Mouse (Mus musculus): Measurements from ENCODE around the gene Pcgf1. TPM values are rescaled to one million over a fixed set of nuclear protein-coding genes. Genes with fewer than 3 reads are reported as not detected.

Pcgf1 gene
- polyA plus RNA-seq, 1 experiment from 2014 or later: 52.3 TPM

DNA sequence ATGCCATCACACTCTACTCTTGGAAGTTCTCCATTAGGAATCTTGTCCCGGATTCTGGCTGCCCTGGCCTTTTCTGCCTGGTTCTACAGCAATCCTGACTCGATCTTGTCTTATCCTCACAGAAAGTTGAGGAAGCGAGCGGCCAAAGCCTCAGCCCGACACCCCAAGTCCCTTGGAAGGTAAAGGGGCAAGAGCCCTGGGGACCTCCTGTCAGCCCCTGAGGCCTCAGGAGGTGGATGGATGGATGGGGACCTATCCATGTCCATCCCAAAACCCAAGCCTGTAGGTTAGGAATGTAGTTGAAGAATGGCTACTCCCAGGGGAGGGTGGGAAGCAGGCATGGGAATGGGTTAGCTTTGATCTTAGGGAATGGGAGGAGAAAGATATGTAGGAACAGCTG is 33.7 kb upstream of the Pcgf1 start:
- H3K27me3 ChIP-seq (replicated peaks): no peaks in the 10 kb centered on the region
- no peaks in the 10 kb centered on the region for H3K36me3 ChIP-seq
- WGBS: 89% methylated on average over 5 of the region's 5 CpGs
- H3K27ac ChIP-seq: no peak overlapping the region
- no peak for ATAC-seq (ENCODE audit: low FRiP score, low read depth)
- no peak overlapping the region for H3K4me2 ChIP-seq (replicated peaks)
- H3K9me3 ChIP-seq: no peaks in the 10 kb centered on the region
- no peak overlapping the region for H3K4me3 ChIP-seq
- H3K9ac ChIP-seq: no peak overlapping the region
- H3K4me1 ChIP-seq: no peaks in the 10 kb centered on the region

DNA sequence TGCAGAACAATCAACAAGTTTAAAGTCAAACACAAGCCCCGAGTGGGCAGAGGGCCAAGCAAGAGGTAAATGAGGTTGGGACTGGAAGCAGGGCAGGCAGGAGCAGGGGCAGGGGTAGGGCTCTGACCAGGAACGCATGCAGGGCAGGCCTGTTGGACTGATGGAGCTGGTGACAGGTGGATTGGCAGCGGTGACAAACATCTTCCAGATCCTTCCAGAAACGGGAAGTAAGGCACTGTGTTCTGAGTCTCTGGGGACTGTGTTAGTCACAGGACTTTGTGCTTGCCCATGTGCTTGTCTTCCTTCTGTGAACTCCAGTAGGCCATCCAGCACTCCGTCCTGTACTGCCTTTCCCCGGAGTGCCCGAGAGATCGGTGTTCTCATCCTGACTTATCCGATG is 32.9 kb upstream of the Pcgf1 start:
- no peaks in the 10 kb centered on the region for H3K36me3 ChIP-seq
- no peak overlapping the region for H3K4me2 ChIP-seq (replicated peaks)
- no peak overlapping the region for H3K27ac ChIP-seq
- WGBS: 75% methylated on average over 9 of the region's 9 CpGs
- no peak overlapping the region for H3K9ac ChIP-seq
- no peaks in the 10 kb centered on the region for H3K4me1 ChIP-seq
- H3K27me3 ChIP-seq (replicated peaks): no peaks in the 10 kb centered on the region
- no peak for ATAC-seq (ENCODE audit: low FRiP score, low read depth)
- no peak overlapping the region for H3K4me3 ChIP-seq
- no peaks in the 10 kb centered on the region for H3K9me3 ChIP-seq

DNA sequence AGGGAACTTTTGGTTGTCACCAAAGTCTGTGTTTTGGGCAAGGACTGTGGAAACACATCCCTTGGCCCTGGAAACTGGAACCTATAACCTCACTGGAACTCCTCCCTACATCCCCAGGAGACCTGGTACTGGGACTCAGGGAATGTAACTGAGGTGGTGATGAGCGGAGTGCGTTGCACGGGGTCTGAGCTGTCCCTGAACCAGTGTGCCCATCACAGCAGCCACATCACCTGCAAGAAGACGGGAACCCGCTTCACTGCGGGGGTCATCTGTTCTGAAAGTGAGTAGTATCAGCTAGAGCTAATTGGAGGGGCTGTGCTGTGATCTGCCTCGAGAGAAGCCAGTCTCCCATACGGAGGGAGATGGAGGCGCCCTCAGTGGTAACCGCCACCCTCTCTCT is 28.3 kb upstream of the Pcgf1 start:
- H3K4me1 ChIP-seq: peaks cover 11% of the 10 kb centered on the region
- no peak for ATAC-seq (ENCODE audit: low FRiP score, low read depth)
- peaks cover 14% of the 10 kb centered on the region for H3K36me3 ChIP-seq
- 72% methylated on average over 10 of the region's 10 CpGs for WGBS
- H3K4me2 ChIP-seq (replicated peaks): no peak overlapping the region
- no peaks in the 10 kb centered on the region for H3K9me3 ChIP-seq
- no peak overlapping the region for H3K4me3 ChIP-seq
- no peak overlapping the region for H3K27ac ChIP-seq
- H3K9ac ChIP-seq: no peak overlapping the region
- H3K27me3 ChIP-seq (replicated peaks): no peaks in the 10 kb centered on the region

DNA sequence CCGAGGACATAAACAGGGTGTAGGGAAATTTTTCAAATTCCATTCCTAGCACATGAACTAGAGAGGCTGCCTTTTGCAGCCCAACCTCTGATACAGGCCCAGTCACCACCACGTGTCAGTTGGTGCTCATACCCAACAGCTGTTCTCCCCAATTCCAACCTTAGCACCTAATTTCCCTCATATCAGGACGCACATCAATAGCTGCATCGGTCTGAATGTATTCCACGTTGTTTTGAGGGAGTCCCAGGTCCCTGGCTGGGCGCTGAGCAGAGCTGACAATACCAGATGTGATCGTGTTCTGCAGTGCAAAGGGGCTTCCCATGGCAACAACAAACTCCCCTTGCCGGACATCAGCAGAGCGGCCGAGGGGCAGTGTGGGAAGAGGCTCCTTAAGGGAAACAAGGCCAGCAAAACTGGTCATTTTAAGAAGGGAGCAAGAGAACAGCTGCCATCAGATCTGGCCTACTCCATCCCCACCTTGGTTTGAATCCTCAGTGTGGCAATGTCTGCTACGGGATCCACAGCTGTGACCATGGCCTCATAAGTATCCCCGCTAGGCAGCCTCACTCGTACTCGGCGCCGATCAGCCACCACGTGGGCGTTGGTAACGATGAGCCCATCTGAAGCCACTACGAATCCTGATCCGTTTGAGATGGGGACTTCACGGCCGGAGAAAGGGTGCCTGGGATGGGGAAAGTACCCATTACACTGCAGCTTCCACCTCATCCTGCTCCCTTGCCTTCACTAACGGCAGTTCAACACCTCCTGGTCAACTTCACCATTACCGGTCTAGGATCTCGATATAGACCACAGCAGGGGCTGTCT is 24.3 kb upstream of the Pcgf1 start:
- Histone ChIP-seq H3K4me3 (peak overlapping the region; percentile 95), H3K36me3 (peaks cover 32% of the 10 kb centered on the region), H3K4me1 (peaks cover 22% of the 10 kb centered on the region), H3K27me3 (replicated peaks) (no peaks in the 10 kb centered on the region), H3K9ac (peak overlapping the region; percentile 95), H3K9me3 (no peaks in the 10 kb centered on the region), H3K4me2 (replicated peaks) (peak overlapping the region; percentile 93), H3K27ac (no peak overlapping the region)
- peak; percentile 23 for ATAC-seq (ENCODE audit: low FRiP score, low read depth)
- WGBS: 3% methylated on average over 26 of the region's 26 CpGs

DNA sequence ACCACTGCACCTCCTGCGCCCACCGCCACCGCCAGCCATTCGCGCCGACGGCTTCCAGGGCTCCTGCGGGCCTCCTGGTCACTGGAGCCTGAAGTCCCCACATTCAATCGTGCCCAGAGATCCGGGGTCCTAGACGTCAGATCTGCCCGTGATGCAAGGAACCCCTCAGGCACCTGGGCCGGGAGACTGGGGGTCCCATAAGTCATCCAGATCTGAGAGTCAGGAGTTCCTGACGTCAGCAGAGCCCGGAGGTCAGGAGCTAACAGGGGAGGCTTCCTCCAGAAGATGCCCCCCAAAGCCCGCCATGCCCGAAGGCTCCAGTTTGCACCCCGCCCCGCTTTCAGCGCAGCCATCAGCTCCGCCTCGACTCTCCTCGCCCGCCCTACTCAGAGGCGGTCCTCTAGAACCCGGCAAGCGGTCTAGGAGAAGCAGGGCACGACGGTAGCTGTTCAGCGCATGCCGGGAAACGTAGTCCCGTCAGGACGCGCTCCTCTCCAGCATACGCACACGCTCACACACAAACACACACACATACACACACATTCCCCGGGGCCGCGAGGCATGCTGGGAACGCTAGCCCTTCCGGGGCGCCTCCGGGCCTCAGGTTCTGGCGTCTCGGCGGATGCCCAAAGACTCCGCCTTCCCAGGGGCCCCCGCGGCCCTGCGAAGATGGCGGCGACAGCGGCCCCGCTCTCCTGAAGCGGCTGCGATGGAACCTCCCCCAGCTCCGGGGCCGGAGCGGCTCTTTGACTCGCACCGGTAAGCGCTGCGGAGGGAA is 23.4 kb upstream of the Pcgf1 start, which contains the start of gene Aup1:
TSS of gene Aup1 (plus strand) at position 448 of the 778 bp plus-strand sequence.
- peak within 1 kb of the TSS; percentile 95 for H3K9ac ChIP-seq
- H3K4me3 ChIP-seq: peak within 1 kb of the TSS; percentile 95
- H3K9me3 ChIP-seq: no peaks in the 10 kb centered on the region
- H3K4me1 ChIP-seq: peaks cover 22% of the 10 kb centered on the region
- WGBS: under 1% methylated on average over 64 of the region's 64 CpGs
- H3K36me3 ChIP-seq: peaks cover 32% of the 10 kb centered on the region
- ATAC-seq (ENCODE audit: low FRiP score, low read depth): peak; percentile 96
- H3K27ac ChIP-seq: peak within 1 kb of the TSS; percentile 53; the same call in 1 of the 2 replicates
- H3K4me2 ChIP-seq (replicated peaks): peak within 1 kb of the TSS; percentile 93
- H3K27me3 ChIP-seq (replicated peaks): no peaks in the 10 kb centered on the region

DNA sequence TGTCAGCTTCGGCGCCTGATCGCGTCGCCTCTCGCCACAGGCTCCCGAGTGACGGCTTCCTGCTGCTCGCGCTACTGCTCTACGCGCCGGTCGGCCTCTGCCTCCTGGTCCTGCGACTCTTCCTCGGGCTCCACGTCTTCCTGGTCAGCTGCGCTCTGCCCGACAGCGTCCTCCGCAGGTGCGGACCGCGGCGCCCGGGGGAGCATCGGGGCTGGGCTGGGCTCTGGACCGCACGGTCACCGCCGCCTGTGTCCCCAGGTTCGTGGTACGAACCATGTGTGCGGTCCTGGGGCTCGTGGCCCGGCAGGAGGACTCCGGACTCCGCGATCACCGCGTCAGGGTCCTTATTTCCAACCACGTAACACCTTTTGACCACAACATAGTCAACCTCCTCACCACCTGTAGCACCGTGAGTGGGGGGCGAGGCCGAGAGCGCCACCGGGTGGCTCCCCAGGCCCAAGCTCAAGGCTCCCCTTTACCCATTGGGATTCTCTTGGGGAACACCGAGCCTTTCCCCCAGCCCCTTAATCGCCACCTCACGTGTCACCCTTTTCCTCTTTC is 22.7 kb upstream of the Pcgf1 start, which contains the start of gene Htra2:
TSS of gene Htra2 (minus strand) at position 403 of the 561 bp plus-strand sequence.
- peak; percentile 57 for ATAC-seq (ENCODE audit: low FRiP score, low read depth)
- H3K4me2 ChIP-seq (replicated peaks): peak within 1 kb of the TSS; percentile 93
- H3K9me3 ChIP-seq: no peaks in the 10 kb centered on the region
- peak within 1 kb of the TSS; percentile 95 for H3K9ac ChIP-seq
- under 1% methylated on average over 50 of the region's 50 CpGs for WGBS
- peaks cover 32% of the 10 kb centered on the region for H3K36me3 ChIP-seq
- H3K27ac ChIP-seq: peak within 1 kb of the TSS; percentile 53; the same call in 1 of the 2 replicates
- H3K27me3 ChIP-seq (replicated peaks): no peaks in the 10 kb centered on the region
- H3K4me1 ChIP-seq: peaks cover 22% of the 10 kb centered on the region
- peak within 1 kb of the TSS; percentile 95 for H3K4me3 ChIP-seq

DNA sequence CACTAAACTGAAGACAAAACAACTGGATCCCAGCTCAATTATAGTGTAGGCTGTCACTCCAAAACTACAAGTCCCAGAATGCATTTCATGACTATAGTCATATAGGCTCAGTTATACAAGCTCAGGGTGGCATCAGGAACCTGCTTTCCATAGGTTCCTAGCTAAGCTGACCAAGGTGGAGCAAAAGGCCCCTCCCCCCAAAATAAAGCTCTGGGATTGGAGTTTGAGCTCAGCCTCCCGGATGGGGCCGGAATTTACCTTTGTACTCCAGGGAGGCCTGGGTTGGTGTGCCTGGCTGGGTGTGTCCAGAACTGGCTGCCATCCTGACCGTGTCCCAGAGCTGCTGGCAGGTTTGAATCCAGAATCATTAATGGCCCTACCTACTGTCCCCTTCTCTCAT is 19.9 kb upstream of the Pcgf1 start, which contains the start of gene Dqx1:
TSS of gene Dqx1 (plus strand) at position 55 of the 400 bp plus-strand sequence.
- Histone ChIP-seq H3K4me1 (peaks cover 18% of the 10 kb centered on the region), H3K4me3 (no peak within 1 kb of the TSS), H3K36me3 (peaks cover 18% of the 10 kb centered on the region), H3K9ac (no peak within 1 kb of the TSS), H3K27ac (no peak within 1 kb of the TSS), H3K9me3 (no peaks in the 10 kb centered on the region), H3K4me2 (replicated peaks) (no peak within 1 kb of the TSS), H3K27me3 (replicated peaks) (peaks cover 8% of the 10 kb centered on the region)
- ATAC-seq (ENCODE audit: low FRiP score, low read depth): no peak
- 44% methylated on average over 3 of the region's 3 CpGs for WGBS

DNA sequence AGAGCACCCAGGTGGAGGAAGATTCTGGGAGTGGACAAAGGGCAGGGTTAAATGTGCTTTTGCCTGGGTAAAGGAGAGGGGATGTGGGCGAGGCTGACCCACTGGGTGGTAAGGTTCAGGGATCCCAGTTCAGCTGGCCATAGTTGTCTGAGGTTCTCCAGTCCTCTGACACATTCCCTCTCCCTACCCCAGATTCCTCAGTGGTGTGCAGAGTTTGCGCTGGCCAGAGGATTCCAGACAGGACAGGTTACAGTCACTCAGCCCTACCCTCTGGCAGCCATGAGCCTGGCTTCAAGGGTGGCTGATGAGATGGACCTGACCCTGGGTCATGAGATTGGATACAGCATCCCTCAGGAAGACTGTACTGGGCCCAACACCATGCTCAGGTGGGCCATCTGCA is 18.9 kb upstream of the Pcgf1 start:
- Histone ChIP-seq H3K27me3 (replicated peaks) (peaks cover 18% of the 10 kb centered on the region), H3K4me3 (no peak overlapping the region), H3K9ac (no peak overlapping the region), H3K36me3 (peaks cover 18% of the 10 kb centered on the region), H3K9me3 (no peaks in the 10 kb centered on the region), H3K4me1 (peaks cover 11% of the 10 kb centered on the region), H3K4me2 (replicated peaks) (no peak overlapping the region), H3K27ac (no peak overlapping the region)
- WGBS: 84% methylated on average over 2 of the region's 2 CpGs
- ATAC-seq (ENCODE audit: low FRiP score, low read depth): no peak

DNA sequence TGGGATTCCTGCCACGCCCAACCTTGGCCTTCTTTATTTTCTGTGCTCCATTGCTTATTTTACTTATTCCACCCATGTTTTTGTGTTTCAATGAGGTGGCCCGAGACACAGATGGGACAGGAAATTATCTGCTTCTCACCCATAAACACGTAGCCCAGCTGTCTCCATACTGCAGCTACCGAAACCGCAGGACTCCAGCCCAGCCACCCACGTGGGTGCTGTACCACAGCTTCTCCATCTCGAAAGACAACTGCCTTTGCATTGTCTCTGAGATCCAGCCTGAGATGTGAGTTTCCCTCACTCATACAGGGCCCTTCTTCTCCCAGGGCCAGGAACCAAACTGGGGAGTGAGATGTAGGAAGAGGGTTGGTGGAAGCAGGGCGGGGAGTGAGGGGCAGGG is 11.7 kb upstream of the Pcgf1 start:
- no peak overlapping the region for H3K4me3 ChIP-seq
- H3K4me2 ChIP-seq (replicated peaks): no peak overlapping the region
- 49% methylated on average over 8 of the region's 8 CpGs for WGBS
- no peak overlapping the region for H3K27ac ChIP-seq
- H3K9ac ChIP-seq: no peak overlapping the region
- ATAC-seq (ENCODE audit: low FRiP score, low read depth): no peak
- peaks cover 88% of the 10 kb centered on the region for H3K27me3 ChIP-seq (replicated peaks)
- no peaks in the 10 kb centered on the region for H3K36me3 ChIP-seq
- no peaks in the 10 kb centered on the region for H3K9me3 ChIP-seq
- peaks cover 16% of the 10 kb centered on the region for H3K4me1 ChIP-seq

DNA sequence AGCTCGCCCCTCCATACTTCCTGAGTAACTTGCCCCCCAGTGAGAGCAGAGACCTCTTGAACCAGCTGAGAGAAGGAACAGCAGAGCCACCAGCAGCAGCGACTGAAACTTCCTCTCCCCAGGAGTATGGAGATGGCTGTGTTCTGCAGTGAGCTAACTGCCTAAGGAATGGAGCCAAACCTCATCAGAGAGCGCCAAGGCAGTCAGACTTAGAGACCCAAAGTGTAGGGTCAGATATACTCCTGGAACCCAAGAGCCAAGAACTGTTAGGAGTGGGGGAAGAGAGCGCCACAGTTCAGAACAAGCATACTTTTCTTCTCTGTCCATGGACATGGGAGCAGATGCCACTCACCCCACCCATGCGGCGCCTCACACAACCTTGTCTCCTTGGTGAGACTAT is 11.2 kb upstream of the Pcgf1 start:
- WGBS: 35% methylated on average over 6 of the region's 6 CpGs
- H3K9ac ChIP-seq: no peak overlapping the region
- peaks cover 21% of the 10 kb centered on the region for H3K4me1 ChIP-seq
- no peak overlapping the region for H3K4me2 ChIP-seq (replicated peaks)
- no peaks in the 10 kb centered on the region for H3K36me3 ChIP-seq
- no peak overlapping the region for H3K4me3 ChIP-seq
- peaks cover 93% of the 10 kb centered on the region for H3K27me3 ChIP-seq (replicated peaks)
- no peak overlapping the region for H3K27ac ChIP-seq
- H3K9me3 ChIP-seq: no peaks in the 10 kb centered on the region
- ATAC-seq (ENCODE audit: low FRiP score, low read depth): no peak

DNA sequence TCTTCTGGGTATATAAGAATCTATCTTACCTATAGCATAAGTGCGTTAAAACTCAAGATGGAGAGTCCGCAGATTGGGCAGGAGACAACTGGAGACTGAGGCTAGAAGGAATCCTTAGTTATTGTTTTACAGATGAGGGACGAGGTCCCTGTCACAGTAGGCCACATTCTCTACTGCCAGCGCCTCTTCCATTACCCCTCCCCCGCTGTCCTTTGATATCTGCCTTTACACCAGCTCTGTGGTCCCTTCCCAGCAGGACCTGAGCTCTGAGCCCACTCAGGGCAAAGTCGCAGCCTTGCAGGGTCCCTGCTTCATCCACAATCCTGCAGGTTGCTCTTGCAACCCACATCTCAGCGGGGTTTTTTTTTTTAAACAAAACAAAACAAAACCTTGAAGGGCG is 9.4 kb upstream of the Pcgf1 start:
- Histone ChIP-seq H3K4me3 (peak overlapping the region; percentile 33), H3K4me1 (peaks cover 24% of the 10 kb centered on the region), H3K27me3 (replicated peaks) (peaks cover 98% of the 10 kb centered on the region), H3K36me3 (no peaks in the 10 kb centered on the region), H3K27ac (no peak overlapping the region), H3K9ac (peak overlapping the region; percentile 50), H3K9me3 (no peaks in the 10 kb centered on the region), H3K4me2 (replicated peaks) (peak overlapping the region; percentile 49)
- no peak for ATAC-seq (ENCODE audit: low FRiP score, low read depth)
- WGBS: 4% methylated on average over 8 of the region's 8 CpGs

Measured in neural tube, embryonic 12.5 days (tissue).